Mouse (Mus musculus) forebrain, embryonic 11.5 days (tissue): ENCODE data around the gene Plvap. TPM values are rescaled to one million over a fixed set of nuclear protein-coding genes. Genes with fewer than 3 reads are reported as not detected.
A peak's percentile ranks its signal among the peaks of the same experiment; 100 is the strongest.

Experiments used
- ATAC-seq: fragments of 200-750 bp; cut with Nextera tagmentation; replicated peaks from 2 replicates; pipeline ENCODE4 v1.8.0; 2017; ENCODE audit warnings: moderate TSS enrichment; ENCODE audit not compliant: low FRiP score
- DNase-seq: peaks from one replicate; pipeline ENCODE4 v3.0.0-alpha.2; 2017; ENCODE audit warnings: low spot score
- H3K27ac ChIP-seq: fragments of 300-500 bp; sonication (generic); 2 replicates; pipeline ENCODE4 v1.5.1; 2014; ENCODE audit warnings: low read depth, low read length
- H3K27me3 ChIP-seq: fragments of 300-500 bp; sonication (generic); 2 replicates; pipeline ENCODE4 v1.6.1; 2014; ENCODE audit warnings: mild to moderate bottlenecking, low read length, mixed read lengths; ENCODE audit not compliant: control insufficient read depth, insufficient read depth
- H3K36me3 ChIP-seq: fragments of 300-500 bp; sonication (generic); 2 replicates; pipeline ENCODE4 v1.6.1; 2014; ENCODE audit warnings: mild to moderate bottlenecking, low read length, moderate library complexity, mixed read lengths; ENCODE audit not compliant: control insufficient read depth, insufficient read depth
- H3K4me1 ChIP-seq: fragments of 300-500 bp; sonication (generic); replicated peaks from 2 replicates; pipeline ENCODE4 v1.6.1; 2014; ENCODE audit warnings: low read length, mixed read lengths; ENCODE audit not compliant: control insufficient read depth, insufficient read depth
- H3K4me2 ChIP-seq: fragments of 300-500 bp; sonication (generic); 2 replicates; pipeline ENCODE4 v1.6.1; 2014; ENCODE audit warnings: low read depth, mild to moderate bottlenecking, low read length, moderate library complexity, mixed read lengths; ENCODE audit not compliant: severe bottlenecking
- H3K4me3 ChIP-seq: fragments of 300-500 bp; sonication (generic); 2 replicates; pipeline ENCODE4 v1.5.1; 2014; ENCODE audit warnings: low read depth, low read length
- H3K9ac ChIP-seq: fragments of 300-500 bp; sonication (generic); 2 replicates; pipeline ENCODE4 v1.6.1; 2014; ENCODE audit warnings: low read length
- H3K9me3 ChIP-seq: fragments of 300-500 bp; sonication (generic); 2 replicates; pipeline ENCODE4 v1.6.1; 2016; ENCODE audit warnings: low read length, mixed read lengths; ENCODE audit not compliant: control insufficient read depth
- WGBS: fragments of 180-500 bp; shearing (Covaris S2); extraction: QIAGEN DNeasy Blood & Tissue Kit; methylation state at CpG from one replicate; pipeline ENCODE4 v1.1.7; 2014; 5-methylcytosine and 5-hydroxymethylcytosine counted together
- polyA plus RNA-seq: library from polyadenylated mRNA; unstranded; fragments of >200 nt; fragmentation: Nextera tagmentation; extraction: Ambion mirVana; gene quantifications from 2 replicates; pipeline ENCODE4 v1.2.1, GENCODE M21; 2014

Plvap gene
- polyA plus RNA-seq, 1 experiment from 2014 or later, result 43.4 TPM

DNA sequence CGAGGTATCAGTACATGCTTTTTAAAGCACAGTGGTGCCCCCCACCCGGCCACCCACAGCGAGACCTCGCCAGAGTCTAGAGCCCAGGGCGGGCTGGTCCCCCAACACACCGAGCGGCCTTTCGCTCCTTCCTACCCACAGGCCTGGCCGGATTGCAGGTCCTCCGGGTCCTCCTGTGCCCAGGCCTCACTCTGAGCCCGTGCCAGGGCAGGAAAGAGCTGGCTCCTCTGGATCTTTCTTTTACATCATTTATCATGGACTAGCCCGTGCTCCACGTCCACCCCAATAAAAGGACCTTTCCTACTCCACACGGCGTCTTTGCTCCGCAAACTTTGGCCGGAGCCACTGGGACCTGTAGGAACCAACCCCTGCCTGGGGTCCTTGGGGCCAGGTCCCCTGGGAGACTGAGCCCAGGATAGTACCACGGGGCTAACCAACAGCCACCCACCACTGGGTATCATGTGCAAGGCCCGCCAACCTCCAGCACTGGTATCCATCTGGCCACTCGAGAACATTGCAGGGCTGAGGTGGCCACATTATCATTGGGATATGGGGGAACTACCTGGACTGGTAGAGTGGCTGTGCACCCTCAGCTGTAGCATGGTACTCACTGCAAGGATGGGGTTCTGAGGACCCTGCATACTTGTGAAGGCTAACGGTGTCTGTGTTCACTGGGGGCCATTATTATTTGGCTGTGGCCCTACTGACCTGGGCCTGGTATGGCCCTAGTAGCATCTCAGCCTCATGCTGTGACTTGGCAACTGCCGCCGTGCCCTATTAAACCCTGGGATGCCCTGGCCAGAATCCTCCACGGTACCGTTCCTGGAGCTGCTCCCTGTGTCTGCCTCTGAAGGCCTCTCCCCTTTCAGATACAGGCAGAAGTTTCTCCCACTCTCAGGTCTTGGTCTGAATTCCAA lies 36.5 kb downstream of the Plvap start:
- ATAC-seq (no peak), DNase-seq (no peak)
- 90% methylated on average over 25 of the region's 25 CpGs for whole genome bisulfite sequencing
- Histone ChIP-seq H3K4me1 (peaks cover 7% of the 10 kb centered on the region), H3K27me3 (no peaks in the 10 kb centered on the region), H3K4me2 (no peak overlapping the region), H3K27ac (no peak overlapping the region), H3K4me3 (no peak overlapping the region), H3K9ac (no peak overlapping the region; the same call in 1 of the 2 replicates), H3K9me3 (no peaks in the 10 kb centered on the region), H3K36me3 (no peaks in the 10 kb centered on the region; the same call in none of the 2 replicates)

DNA sequence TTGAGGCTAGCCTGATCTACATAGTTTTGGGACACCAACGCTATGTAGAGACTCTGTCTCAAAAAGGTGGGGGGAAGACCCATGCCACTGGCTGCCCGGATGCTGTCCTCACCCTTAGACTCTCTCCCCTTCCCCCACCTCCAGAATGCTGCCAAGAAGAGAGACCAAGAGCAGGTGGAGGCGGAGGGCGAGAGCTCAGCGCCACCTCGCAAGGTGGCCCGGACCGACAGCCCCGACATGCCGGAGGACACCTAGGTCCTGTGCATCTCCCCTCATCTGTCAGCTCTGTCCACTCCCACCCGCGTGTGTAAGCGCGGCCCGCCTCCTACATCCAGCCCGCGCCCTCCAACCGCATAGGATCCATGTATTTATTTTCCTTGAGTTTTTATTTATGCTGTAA lies 37.2 kb downstream of the Plvap start:
- no peak overlapping the region for H3K4me2 ChIP-seq
- no peak for ATAC-seq
- no peak overlapping the region for H3K27ac ChIP-seq
- no peak overlapping the region for H3K4me3 ChIP-seq
- DNase-seq, result no peak
- no peaks in the 10 kb centered on the region for H3K9me3 ChIP-seq
- H3K4me1 ChIP-seq, result peaks cover 11% of the 10 kb centered on the region
- H3K9ac ChIP-seq, result no peak overlapping the region
- H3K36me3 ChIP-seq, result no peaks in the 10 kb centered on the region; the same call in 1 of the 2 replicates
- 96% methylated on average over 18 of the region's 18 CpGs for WGBS
- H3K27me3 ChIP-seq, result no peaks in the 10 kb centered on the region

DNA sequence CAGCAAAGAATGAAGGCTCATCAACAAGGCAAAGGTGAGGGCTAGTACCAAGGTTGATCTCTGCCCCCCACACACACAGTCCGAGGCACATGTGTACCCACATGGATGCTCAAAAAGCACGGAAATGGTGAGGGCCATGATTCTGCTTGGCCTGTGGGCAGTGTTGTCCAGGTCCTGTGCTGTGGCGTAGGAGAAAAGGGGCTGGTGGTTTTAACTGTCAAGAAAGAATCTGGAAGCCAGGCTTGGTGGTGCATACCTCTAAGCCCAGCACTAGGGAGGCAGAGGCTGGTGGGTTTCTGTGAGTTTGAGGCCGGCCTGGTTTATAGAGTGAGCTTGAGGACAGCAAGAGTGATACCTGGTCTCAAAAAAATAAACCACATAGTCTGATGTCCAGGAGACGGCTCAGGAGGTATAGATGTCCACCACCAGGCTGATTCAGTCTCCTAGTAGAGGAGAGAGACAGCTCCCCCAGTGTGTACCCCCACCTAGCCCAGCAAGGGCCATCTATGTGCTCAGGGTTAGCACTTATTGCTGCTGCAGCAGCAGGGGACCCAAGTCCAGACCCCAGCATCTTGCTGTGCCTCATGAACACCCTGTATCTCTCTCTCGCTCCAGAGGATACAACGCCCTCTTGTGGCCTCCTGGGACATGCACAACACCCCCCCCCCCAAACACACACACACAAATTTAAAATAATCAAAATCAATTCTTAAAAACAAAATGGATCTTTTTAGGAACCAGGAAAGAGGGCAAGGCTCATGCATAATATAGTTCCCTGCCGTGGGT lies 38.8 kb downstream of the Plvap start:
- Histone ChIP-seq H3K4me2 (no peak overlapping the region), H3K27ac (no peak overlapping the region), H3K27me3 (no peaks in the 10 kb centered on the region), H3K9ac (no peak overlapping the region), H3K4me3 (no peak overlapping the region), H3K36me3 (no peaks in the 10 kb centered on the region; the same call in 1 of the 2 replicates), H3K9me3 (no peaks in the 10 kb centered on the region), H3K4me1 (peaks cover 11% of the 10 kb centered on the region)
- DNase-seq (no peak), ATAC-seq (no peak)
- 91% methylated on average over 8 of the region's 8 CpGs for WGBS

DNA sequence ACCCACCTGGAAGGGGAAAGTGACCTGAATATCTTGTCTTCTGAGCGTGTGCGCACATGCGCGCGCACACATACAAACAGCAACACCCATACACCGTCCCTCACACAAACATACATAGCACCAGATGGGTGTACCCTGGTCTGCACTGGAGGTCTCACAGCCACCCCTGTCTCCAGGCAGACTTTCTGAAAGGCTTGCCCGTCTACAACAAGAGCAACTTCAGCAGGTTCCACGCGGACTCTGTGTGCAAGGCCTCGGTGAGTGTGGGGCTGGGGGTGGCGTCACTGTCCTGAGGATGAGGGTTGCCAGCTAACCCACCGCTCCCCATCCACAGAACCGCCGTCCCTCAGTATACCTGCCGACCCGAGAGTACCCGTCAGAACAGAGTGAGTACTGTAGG lies 39.7 kb downstream of the Plvap start:
- Histone ChIP-seq H3K4me1 (peaks cover 11% of the 10 kb centered on the region), H3K27ac (no peak overlapping the region), H3K4me3 (no peak overlapping the region), H3K27me3 (no peaks in the 10 kb centered on the region), H3K4me2 (no peak overlapping the region), H3K9me3 (no peaks in the 10 kb centered on the region), H3K9ac (no peak overlapping the region), H3K36me3 (no peaks in the 10 kb centered on the region; the same call in 1 of the 2 replicates)
- 94% methylated on average over 17 of the region's 17 CpGs for WGBS
- no peak for DNase-seq
- no peak for ATAC-seq

DNA sequence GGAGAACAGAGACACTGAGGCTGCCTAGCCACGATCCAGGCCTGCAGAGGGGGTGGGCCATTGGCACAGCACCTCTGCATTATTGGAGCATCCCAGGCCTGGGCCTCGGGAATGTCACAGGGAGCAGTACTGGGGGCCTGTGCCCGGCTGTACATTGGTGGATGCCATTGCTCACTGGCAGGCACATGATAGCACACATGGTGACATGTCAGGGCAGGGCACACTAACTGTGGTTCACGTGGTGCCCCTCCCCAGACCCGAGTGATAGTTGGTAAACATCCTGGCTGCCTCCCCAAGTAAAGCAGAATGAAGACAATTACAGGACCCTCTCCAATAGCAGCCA lies 40.7 kb downstream of the Plvap start:
- H3K9me3 ChIP-seq, result no peaks in the 10 kb centered on the region
- 72% methylated on average over 5 of the region's 5 CpGs for WGBS
- H3K27ac ChIP-seq, result no peak overlapping the region
- no peak overlapping the region for H3K4me3 ChIP-seq
- DNase-seq (no peak), ATAC-seq (no peak)
- H3K9ac ChIP-seq, result no peak overlapping the region
- H3K4me2 ChIP-seq, result no peak overlapping the region
- no peaks in the 10 kb centered on the region; the same call in 1 of the 2 replicates for H3K36me3 ChIP-seq
- H3K4me1 ChIP-seq, result peaks cover 10% of the 10 kb centered on the region
- no peaks in the 10 kb centered on the region for H3K27me3 ChIP-seq

DNA sequence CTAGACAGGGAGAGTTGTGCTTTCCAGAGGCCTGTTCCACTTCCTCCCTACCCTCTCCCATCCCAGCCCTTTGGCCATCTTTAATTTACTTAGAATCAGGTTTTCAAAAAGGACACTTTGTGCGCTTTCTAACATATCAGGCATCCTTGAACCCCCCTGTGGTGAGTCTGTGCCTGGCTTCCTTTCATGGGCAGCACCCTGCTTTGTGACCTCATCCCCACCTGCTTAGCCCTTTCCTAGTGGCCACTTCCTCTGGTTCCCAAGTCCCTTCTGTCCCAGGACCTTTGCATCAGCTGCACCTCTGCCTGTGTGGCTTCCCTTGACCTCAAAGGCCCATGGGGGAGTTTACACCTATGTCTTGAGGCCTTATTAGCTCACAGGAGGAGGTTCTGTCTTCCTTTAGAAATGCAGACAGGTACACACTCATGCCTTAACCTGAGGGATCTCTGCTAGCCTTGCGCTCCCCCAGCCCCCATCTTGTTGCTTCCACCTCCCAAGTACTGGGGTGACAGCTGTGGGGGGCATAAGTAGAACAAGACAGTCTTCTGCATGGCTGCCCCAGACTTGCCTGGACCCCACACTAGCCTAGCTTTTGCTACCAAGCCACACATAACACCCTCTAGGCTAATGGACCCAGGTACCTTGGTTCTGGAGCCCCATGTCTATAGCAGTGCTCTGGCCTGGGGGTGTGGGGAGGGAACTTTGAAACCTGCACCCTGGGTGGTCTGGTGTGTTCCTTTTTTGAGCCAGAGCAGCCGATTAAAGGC lies 41.2 kb downstream of the Plvap start:
- Histone ChIP-seq H3K27me3 (no peaks in the 10 kb centered on the region), H3K9ac (peak overlapping the region; percentile 76), H3K4me2 (peak overlapping the region; percentile 90), H3K36me3 (no peaks in the 10 kb centered on the region; the same call in 1 of the 2 replicates), H3K27ac (no peak overlapping the region), H3K4me3 (peak overlapping the region; percentile 84), H3K9me3 (no peaks in the 10 kb centered on the region), H3K4me1 (peaks cover 11% of the 10 kb centered on the region)
- DNase-seq (no peak), ATAC-seq (no peak)
- WGBS, result 83% methylated on average over 3 of the region's 3 CpGs

DNA sequence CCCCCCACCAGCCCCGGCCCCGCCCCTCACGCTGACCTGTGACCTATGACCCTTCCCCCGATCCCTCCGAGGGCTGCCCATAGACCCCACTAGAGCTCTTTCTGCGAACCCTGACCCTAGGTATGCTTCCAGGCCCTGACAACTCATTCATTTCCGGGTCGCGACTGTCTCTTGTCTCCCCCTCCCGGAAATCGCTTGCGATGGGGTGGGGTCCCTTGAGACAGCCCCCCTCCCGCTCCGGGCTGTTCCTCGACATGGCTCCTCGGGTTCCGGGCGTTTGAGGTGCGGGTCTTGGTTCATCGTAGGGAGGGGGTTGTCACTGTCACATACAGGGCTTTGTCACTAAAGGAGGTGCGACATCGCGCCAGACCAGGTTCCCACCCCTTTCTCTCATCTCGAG lies 42.1 kb downstream of the Plvap start:
- no peaks in the 10 kb centered on the region for H3K27me3 ChIP-seq
- ATAC-seq (peak; percentile 32), DNase-seq (peak; percentile 80)
- no peaks in the 10 kb centered on the region; the same call in 1 of the 2 replicates for H3K36me3 ChIP-seq
- under 1% methylated on average over 24 of the region's 24 CpGs for WGBS
- peak overlapping the region; percentile 90 for H3K4me2 ChIP-seq
- H3K9ac ChIP-seq, result peak overlapping the region; percentile 76
- peak overlapping the region; percentile 84 for H3K4me3 ChIP-seq
- H3K9me3 ChIP-seq, result no peaks in the 10 kb centered on the region
- H3K4me1 ChIP-seq, result peaks cover 12% of the 10 kb centered on the region
- peak overlapping the region; percentile 37 for H3K27ac ChIP-seq

DNA sequence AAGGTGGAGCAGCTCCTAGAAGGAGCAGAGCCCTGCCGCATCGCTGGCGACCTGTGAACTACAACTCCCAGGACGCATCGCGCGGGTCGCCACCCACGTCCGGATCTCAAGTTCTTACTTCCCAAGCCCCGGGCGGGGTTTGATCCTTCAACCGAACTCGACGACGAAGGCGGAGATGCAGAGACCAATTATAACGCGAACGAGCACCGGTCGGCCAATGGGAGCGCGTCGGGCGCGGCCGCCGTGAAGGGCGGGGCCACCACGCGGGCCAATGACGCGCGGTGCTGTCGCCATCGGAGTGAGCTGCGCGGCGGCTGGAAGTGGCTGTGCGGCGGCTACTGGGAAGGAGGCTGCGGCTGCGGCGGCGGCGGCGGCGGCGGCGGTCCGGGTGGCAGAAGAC lies 42.6 kb downstream of the Plvap start, which contains the start of gene Dda1:
Gene Dda1, plus strand, starts transcription at position 284 of the 400 bp plus-strand sequence.
- peak within 1 kb of the TSS; percentile 84 for H3K4me3 ChIP-seq
- DNase-seq, result peak; percentile 99
- peak within 1 kb of the TSS; percentile 37 for H3K27ac ChIP-seq
- under 1% methylated on average over 46 of the region's 52 CpGs for WGBS
- H3K27me3 ChIP-seq, result no peaks in the 10 kb centered on the region
- ATAC-seq, result peak; percentile 87
- no peaks in the 10 kb centered on the region for H3K9me3 ChIP-seq
- H3K4me1 ChIP-seq, result peaks cover 16% of the 10 kb centered on the region
- H3K9ac ChIP-seq, result peak within 1 kb of the TSS; percentile 76
- peak within 1 kb of the TSS; percentile 90 for H3K4me2 ChIP-seq
- H3K36me3 ChIP-seq, result no peaks in the 10 kb centered on the region; the same call in 1 of the 2 replicates
